Mouse (Mus musculus) gastrocnemius, postnatal 14 days (tissue): ENCODE measurements around the gene Zfp946. TPM values are rescaled to one million over a fixed set of nuclear protein-coding genes. Genes with fewer than 3 reads are reported as not detected.

Source experiments
- DNase-seq: peaks from one replicate; pipeline ENCODE4 v3.0.0; 2021; ENCODE audit warnings: mixed read lengths
- intact Hi-C: fragments of 180-260 bp; cut with DNase I; formaldehyde crosslinking; loops from one replicate; pipeline ENCODE4 v1.15.1; 2025; ENCODE audit warnings: low total_unique reads
- long read RNA-seq, 2 experiments: library from polyadenylated mRNA; stranded (forward); transcript quantifications; one replicate each; pipeline ENCODE4 v2.0.0; 2021
- total RNA-seq, 2 experiments: library from RNA; stranded (reverse); gene quantifications; 2 replicates each; pipeline ENCODE4 v1.2.3; 2021

Zfp946 gene
- 1 to 10 TPM; 3.4 to 3.5 TPM for total RNA-seq
- long read RNA-seq, experiment 1, partial matches to known transcripts, result 1 of 4 reads
- long read RNA-seq, experiment 1, other reads (novel, unspliced or antisense), result 2 of 4 reads
- long read RNA-seq, experiment 2, partial matches to known transcripts, result 1 of 1 reads
- long read RNA-seq, experiment 2, other reads (novel, unspliced or antisense), result 0 of 1 reads

DNA sequence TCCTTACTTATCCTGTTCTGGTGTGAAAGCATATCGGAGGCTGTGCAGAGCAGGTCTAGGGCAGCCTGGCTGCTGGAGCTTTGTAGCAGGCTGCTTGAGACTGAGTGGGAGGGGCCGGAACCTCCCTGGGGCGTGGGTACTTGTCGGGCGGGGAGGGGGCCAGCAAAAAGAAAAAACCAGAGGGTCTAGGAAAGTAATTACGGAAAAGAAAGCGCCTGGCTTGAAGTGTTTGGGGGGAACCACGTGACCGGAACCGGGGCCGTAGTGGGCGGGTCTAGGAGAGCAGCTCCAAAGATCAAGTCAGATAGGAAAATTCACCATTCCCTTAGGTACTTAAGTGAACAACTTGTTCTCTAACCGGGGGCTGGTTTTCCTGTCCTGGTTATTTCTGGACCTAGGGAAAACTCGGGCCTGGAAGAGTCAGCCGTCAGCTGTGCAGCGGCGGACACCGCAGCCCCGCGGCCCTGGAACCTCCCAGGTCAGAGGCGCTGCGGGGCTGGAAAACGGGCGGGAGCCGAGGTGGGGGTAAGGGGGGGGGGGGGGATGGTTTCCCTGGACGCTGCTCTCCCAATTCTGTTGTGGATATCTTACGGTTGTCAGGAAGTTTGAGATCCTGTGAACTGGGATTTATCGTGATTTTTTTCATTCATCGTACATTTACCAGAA lies at the start of gene Zfp946:
Gene Zfp946, plus strand, starts transcription at position 271 of the 666 bp plus-strand sequence.
- DNase-seq, result peak; percentile 75
- intact Hi-C loops, result no loop called here

DNA sequence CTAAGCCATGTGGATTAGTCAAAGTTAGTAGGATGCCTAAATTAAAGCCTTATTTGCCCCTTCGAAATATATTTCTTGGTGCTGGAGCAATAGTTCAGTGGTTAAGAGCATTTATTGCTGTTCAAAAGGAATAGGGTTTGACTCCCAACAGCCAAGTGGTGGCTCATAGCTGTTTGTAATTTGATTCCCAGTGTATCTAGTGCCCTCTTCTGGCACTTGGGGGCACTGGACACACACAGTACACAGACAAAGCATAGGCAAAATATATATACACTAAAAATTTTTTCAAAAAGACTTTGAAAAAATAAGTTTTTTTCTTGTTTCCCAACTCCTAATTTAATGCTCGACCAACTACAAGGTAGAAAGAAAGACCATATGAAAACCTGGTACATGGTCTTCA lies 13.3 kb upstream of the Zfp946 start:
- DNase-seq, result no peak
- intact Hi-C loops, result loop anchor here (5.0 kb wide), 1 partner anchor 53 kb away; no protein-coding TSS in a partner anchor

DNA sequence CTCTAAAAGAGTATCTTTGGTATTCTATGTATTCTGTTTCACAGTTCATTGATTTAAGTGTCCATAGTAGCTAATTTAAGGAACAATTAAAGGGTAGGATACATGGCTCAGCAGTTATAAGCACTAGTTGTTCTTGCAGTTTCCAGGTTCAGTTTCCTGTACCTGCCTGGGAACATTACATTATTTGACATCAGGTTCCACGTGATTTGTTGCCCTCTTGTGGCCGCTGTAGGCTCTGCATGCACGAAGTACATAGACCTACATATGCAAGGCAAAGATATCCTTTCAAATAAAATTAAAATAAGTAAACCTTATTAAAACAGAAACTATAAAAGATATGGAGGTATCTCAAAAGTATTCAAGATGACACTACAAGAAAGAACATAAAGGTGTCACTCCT lies 6.5 kb upstream of the Zfp946 start:
- peak; percentile 46 for DNase-seq
- intact Hi-C loops, result no loop called here

DNA sequence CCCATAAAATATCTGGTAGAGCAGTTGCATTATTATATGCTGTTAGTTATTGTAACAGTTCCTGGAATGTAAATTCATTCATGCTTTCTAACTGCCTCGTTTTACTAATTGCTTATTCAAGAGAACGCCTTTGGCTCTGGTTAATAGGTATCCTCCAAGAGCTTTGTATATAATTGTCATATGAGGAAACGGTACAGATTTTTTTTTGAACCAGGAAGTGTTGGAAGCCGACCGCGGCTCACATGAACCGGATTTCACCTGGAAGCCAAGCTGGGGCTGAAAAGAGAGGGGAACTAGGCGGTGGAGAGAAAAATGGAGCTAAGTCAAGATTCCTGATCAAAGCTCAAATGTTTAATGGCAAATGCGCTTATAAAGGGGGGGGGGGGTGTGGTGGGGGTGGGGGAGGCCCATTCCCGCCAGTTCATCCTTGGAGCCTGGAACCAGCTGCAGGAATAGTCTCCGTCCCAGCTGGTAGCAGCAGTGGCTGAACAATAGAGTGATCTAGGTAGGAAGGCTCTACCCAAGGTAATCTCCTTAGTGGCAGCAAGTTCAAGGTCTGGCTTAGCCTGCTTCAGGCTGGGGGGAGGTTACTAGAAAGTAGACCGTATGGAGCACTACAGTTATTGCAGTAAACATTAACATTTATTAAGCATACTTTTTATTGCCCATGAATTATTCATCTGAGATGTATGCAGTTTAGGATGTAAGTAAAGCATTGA lies 773 bp downstream of the Zfp946 start:
- intact Hi-C loops, result no loop called here
- no peak for DNase-seq

DNA sequence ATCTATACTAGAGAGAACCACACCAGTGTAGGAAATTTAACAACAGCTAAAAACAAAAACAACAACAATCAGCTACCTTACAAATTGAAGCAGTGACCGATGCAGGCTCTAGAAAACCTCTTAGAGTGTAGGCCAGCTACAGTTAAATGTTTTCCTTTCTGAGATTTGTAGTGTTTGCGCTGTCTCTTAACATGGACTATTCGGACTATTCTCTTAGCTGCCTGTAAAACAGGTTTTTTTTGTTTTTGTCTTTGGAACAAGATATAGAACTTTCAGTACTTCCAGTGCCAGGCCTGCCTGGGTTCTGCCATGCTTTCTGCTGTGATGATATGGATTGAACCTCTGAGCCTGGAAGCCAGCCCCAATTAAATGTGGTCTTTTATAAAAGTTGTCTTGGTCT lies 23.7 kb downstream of the Zfp946 start:
- DNase-seq, result no peak
- intact Hi-C loops, result no loop called here

DNA sequence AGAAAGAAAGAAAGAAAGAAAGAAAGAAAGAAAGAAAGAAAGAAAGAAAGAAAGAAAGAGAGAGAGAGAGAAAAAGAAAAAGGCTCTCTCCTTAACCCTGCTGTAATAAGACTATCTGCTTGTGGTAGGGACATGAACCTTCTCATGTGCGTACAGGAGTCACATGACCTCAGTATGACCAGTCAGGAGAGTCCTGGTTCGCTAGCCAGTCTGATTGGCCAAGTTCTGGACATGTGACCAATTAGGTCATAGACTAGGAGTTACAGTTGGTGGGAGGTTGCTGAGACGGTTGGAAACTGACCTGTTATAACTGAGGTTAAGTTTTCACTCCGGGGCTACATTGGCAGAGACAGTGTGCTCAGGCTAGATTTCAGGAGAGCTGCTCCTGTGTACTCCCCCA lies 73.1 kb downstream of the Zfp946 start:
- intact Hi-C loops, result no loop called here
- DNase-seq, result no peak

Other genes with a start within 250 kb of the Zfp946 start
- gene Zfp994, start 198.6 kb upstream of the Zfp946 start, total RNA-seq, result 1 to 10 TPM; 1.9 to 2.0 TPM
- gene CT030661.1, start 109.4 kb upstream of the Zfp946 start, total RNA-seq, result 1 to 10 TPM; 5.9 to 6.2 TPM
- gene Zfp944, start 62.8 kb upstream of the Zfp946 start, total RNA-seq, result 1 to 10 TPM; 3.3 to 4.0 TPM
- 1 to 10 TPM; 5.3 to 5.5 TPM for gene Zfp758, start 62.8 kb upstream of the Zfp946 start, total RNA-seq
- gene Vmn2r111, start 149.3 kb downstream of the Zfp946 start, total RNA-seq, result not detected
- gene Vmn2r112, start 176.7 kb downstream of the Zfp946 start, total RNA-seq, result not detected